Mouse (Mus musculus): ENCODE measurements at regions not wholly inside any gene's neighbourhood (a gene's known extent, or its start where the extent isn't known, plus 50 kb on each side); places are given as distances from the start of the nearest gene placed in this dataset.

- ATAC-seq (ENCODE audit: insufficient number of reproducible peaks, insufficient read depth, low FRiP score, low read depth) = no peak
- no peak overlapping the region for H3K27ac ChIP-seq (replicated peaks in 1 of 2; ENCODE audit: control insufficient read depth in 1 of 2, insufficient read depth in 1 of 2, low read depth in 2 of 2, low read length in 2 of 2)
- H3K4me3 ChIP-seq (ENCODE audit: control insufficient read depth in 1 of 2, insufficient read depth in 1 of 2, low read depth in 1 of 2, low read length in 2 of 2) = no peak overlapping the region
- no peaks in the 10 kb centered on the region for H3K9me3 ChIP-seq (ENCODE audit: control insufficient read depth, low read length)
- H3K27me3 ChIP-seq (ENCODE audit: control insufficient read depth, insufficient read depth, low read length) = peaks cover 8% of the 10 kb centered on the region; the same call in 1 of the 2 replicates
- H3K4me1 ChIP-seq (ENCODE audit: control insufficient read depth in 2 of 2, insufficient read depth in 2 of 2, low read length in 2 of 2) = no peaks in the 10 kb centered on the region
- no peaks in the 10 kb centered on the region for H3K36me3 ChIP-seq (ENCODE audit: control insufficient read depth, insufficient read depth, low read length)
- no peak overlapping the region for H3K4me2 ChIP-seq (ENCODE audit: low read length)
- no peak overlapping the region for H3K9ac ChIP-seq (ENCODE audit: low read length)
- WGBS = 13% methylated on average over 13 of the region's 13 CpGs
These were observed 267.4 kb upstream of the Kazn start for GRCm38 (mm10) chr4:142506383-142507211.

- Histone ChIP-seq H3K4me1 (ENCODE audit: control insufficient read depth in 2 of 2, insufficient read depth in 2 of 2, low read length in 2 of 2) (no peaks in the 10 kb centered on the region), H3K27ac (replicated peaks in 1 of 2; ENCODE audit: control insufficient read depth in 1 of 2, insufficient read depth in 1 of 2, low read depth in 2 of 2, low read length in 2 of 2) (no peak overlapping the region), H3K9ac (ENCODE audit: low read length) (no peak overlapping the region), H3K4me2 (ENCODE audit: low read length) (no peak overlapping the region), H3K9me3 (ENCODE audit: control insufficient read depth, low read length) (no peaks in the 10 kb centered on the region), H3K4me3 (ENCODE audit: control insufficient read depth in 1 of 2, insufficient read depth in 1 of 2, low read depth in 1 of 2, low read length in 2 of 2) (no peak overlapping the region), H3K27me3 (ENCODE audit: control insufficient read depth, insufficient read depth, low read length) (peaks cover 8% of the 10 kb centered on the region), H3K36me3 (ENCODE audit: control insufficient read depth, insufficient read depth, low read length) (no peaks in the 10 kb centered on the region)
- WGBS = 90% methylated on average over 15 of the region's 15 CpGs
- ATAC-seq (ENCODE audit: insufficient number of reproducible peaks, insufficient read depth, low FRiP score, low read depth) = no peak
These were observed 264.6 kb upstream of the Kazn start for GRCm38 (mm10) chr4:142503761-142504160.

- no peaks in the 10 kb centered on the region for H3K4me1 ChIP-seq (ENCODE audit: control insufficient read depth in 2 of 2, insufficient read depth in 2 of 2, low read length in 2 of 2)
- H3K9me3 ChIP-seq (ENCODE audit: control insufficient read depth, low read length) = no peaks in the 10 kb centered on the region
- H3K4me2 ChIP-seq (ENCODE audit: low read length) = no peak overlapping the region
- WGBS = 80% methylated on average over 8 of the region's 8 CpGs
- no peaks in the 10 kb centered on the region for H3K36me3 ChIP-seq (ENCODE audit: control insufficient read depth, insufficient read depth, low read length)
- ATAC-seq (ENCODE audit: insufficient number of reproducible peaks, insufficient read depth, low FRiP score, low read depth) = no peak
- no peak overlapping the region for H3K9ac ChIP-seq (ENCODE audit: low read length)
- no peak overlapping the region for H3K4me3 ChIP-seq (ENCODE audit: control insufficient read depth in 1 of 2, insufficient read depth in 1 of 2, low read depth in 1 of 2, low read length in 2 of 2)
- no peak overlapping the region for H3K27ac ChIP-seq (replicated peaks in 1 of 2; ENCODE audit: control insufficient read depth in 1 of 2, insufficient read depth in 1 of 2, low read depth in 2 of 2, low read length in 2 of 2)
- peaks cover 25% of the 10 kb centered on the region for H3K27me3 ChIP-seq (ENCODE audit: control insufficient read depth, insufficient read depth, low read length)
These were observed 262.0 kb upstream of the Kazn start for GRCm38 (mm10) chr4:142501177-142501576.

DNA sequence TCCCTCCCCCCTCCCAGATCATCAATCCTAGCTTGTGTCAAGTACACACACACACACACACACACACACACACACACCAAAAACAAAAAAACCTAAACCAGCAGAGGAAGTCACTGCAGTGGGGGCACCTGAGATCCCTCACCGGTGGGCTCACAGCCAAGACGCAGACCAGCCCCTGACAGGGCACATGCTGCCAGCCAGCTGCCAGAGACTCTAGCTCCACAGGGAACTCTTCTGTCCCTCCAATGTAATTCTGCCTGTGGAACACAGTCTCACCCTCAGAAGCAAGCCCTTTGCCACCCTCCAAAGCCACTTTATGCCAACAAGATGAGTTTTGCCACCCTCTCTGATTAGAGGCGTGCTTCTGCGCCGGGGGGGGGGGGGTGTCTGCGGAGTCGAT lies 261.3 kb upstream of the Kazn start:
- Histone ChIP-seq H3K4me2 (ENCODE audit: low read length) (no peak overlapping the region), H3K27me3 (ENCODE audit: control insufficient read depth, insufficient read depth, low read length) (peaks cover 29% of the 10 kb centered on the region), H3K27ac (replicated peaks in 1 of 2; ENCODE audit: control insufficient read depth in 1 of 2, insufficient read depth in 1 of 2, low read depth in 2 of 2, low read length in 2 of 2) (no peak overlapping the region), H3K36me3 (ENCODE audit: control insufficient read depth, insufficient read depth, low read length) (no peaks in the 10 kb centered on the region), H3K4me3 (ENCODE audit: control insufficient read depth in 1 of 2, insufficient read depth in 1 of 2, low read depth in 1 of 2, low read length in 2 of 2) (no peak overlapping the region), H3K4me1 (ENCODE audit: control insufficient read depth in 2 of 2, insufficient read depth in 2 of 2, low read length in 2 of 2) (no peaks in the 10 kb centered on the region), H3K9ac (ENCODE audit: low read length) (no peak overlapping the region), H3K9me3 (ENCODE audit: control insufficient read depth, low read length) (no peaks in the 10 kb centered on the region)
- ATAC-seq (ENCODE audit: insufficient number of reproducible peaks, insufficient read depth, low FRiP score, low read depth) = no peak
- WGBS = 83% methylated on average over 7 of the region's 7 CpGs

DNA sequence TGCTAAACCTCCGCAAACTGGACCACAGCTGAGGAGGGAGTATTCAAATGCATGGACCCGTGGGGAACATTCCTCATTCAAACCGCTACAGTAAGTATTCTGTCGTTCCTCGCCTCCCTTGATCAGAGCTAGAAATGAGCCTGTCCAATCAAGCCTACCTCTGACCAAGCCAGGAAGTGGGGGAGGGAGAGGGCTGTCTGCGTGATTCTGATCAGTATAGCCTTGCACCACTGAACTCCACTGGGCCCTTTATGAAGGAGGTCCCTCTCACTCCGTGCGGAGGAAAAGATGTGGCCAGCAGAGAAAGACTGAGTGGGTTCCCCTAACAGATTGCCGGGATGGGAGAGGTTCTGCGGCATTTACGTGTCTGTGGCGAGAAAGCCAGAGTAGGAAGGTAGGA lies 257.4 kb upstream of the Kazn start:
- peaks cover 38% of the 10 kb centered on the region for H3K27me3 ChIP-seq (ENCODE audit: control insufficient read depth, insufficient read depth, low read length)
- peaks cover 5 to 10% of the 10 kb centered on the region in 2 experiments; a peak in 3 of 4 replicates for H3K4me1 ChIP-seq (ENCODE audit: control insufficient read depth in 2 of 2, insufficient read depth in 2 of 2, low read length in 2 of 2)
- WGBS = 39% methylated on average over 12 of the region's 12 CpGs
- no peaks in the 10 kb centered on the region for H3K9me3 ChIP-seq (ENCODE audit: control insufficient read depth, low read length)
- H3K4me3 ChIP-seq (ENCODE audit: control insufficient read depth in 1 of 2, insufficient read depth in 1 of 2, low read depth in 1 of 2, low read length in 2 of 2) = no peak overlapping the region
- no peak overlapping the region for H3K27ac ChIP-seq (replicated peaks in 1 of 2; ENCODE audit: control insufficient read depth in 1 of 2, insufficient read depth in 1 of 2, low read depth in 2 of 2, low read length in 2 of 2)
- H3K9ac ChIP-seq (ENCODE audit: low read length) = no peak overlapping the region
- no peaks in the 10 kb centered on the region for H3K36me3 ChIP-seq (ENCODE audit: control insufficient read depth, insufficient read depth, low read length)
- ATAC-seq (ENCODE audit: insufficient number of reproducible peaks, insufficient read depth, low FRiP score, low read depth) = no peak; the same call in 1 of the 2 replicates
- H3K4me2 ChIP-seq (ENCODE audit: low read length) = no peak overlapping the region

DNA sequence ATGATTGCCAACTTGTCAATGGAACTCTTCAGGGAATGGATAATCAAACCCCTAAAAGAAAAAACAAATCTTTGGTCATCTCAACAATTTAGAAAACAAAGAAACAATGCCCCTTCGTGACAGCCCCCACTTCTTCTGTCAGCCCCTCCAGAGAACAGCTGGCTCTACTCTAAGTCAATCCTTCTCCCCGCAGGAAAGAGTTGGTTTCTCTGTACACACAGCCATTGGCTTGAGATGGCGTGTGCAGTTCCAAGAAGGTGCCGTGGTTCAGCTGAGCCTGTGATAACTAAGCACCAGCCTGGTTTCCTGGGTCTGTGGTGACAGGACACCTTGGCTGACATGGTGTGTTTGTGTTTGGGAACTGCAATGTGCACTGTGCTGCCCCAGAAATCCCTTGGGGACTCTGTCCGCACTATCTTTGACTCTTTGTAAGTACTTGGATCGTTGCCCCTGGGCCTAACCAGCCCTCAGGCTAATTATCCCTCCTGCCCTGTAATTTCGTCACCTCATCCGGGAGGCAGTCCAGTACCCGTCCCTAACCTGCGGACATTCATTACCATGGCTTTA lies 253.8 kb upstream of the Kazn start:
- H3K36me3 ChIP-seq (ENCODE audit: control insufficient read depth, insufficient read depth, low read length) = no peaks in the 10 kb centered on the region
- ATAC-seq (ENCODE audit: insufficient number of reproducible peaks, insufficient read depth, low FRiP score, low read depth) = peak; percentile 41; the same call in 1 of the 2 replicates
- WGBS = 29% methylated on average over 10 of the region's 10 CpGs
- peaks cover 51% of the 10 kb centered on the region for H3K27me3 ChIP-seq (ENCODE audit: control insufficient read depth, insufficient read depth, low read length)
- H3K9ac ChIP-seq (ENCODE audit: low read length) = no peak overlapping the region
- no peak overlapping the region for H3K4me3 ChIP-seq (ENCODE audit: control insufficient read depth in 1 of 2, insufficient read depth in 1 of 2, low read depth in 1 of 2, low read length in 2 of 2)
- no peak overlapping the region for H3K27ac ChIP-seq (replicated peaks in 1 of 2; ENCODE audit: control insufficient read depth in 1 of 2, insufficient read depth in 1 of 2, low read depth in 2 of 2, low read length in 2 of 2)
- no peaks in the 10 kb centered on the region for H3K9me3 ChIP-seq (ENCODE audit: control insufficient read depth, low read length)
- H3K4me2 ChIP-seq (ENCODE audit: low read length) = no peak overlapping the region
- peaks cover 5 to 10% of the 10 kb centered on the region in 2 experiments; a peak in 3 of 4 replicates for H3K4me1 ChIP-seq (ENCODE audit: control insufficient read depth in 2 of 2, insufficient read depth in 2 of 2, low read length in 2 of 2)

GRCm38 (mm10) chr4:142485784-142486423 lies 246.7 kb upstream of the Kazn start:
- H3K27me3 ChIP-seq (ENCODE audit: control insufficient read depth, insufficient read depth, low read length) = peaks cover 11% of the 10 kb centered on the region
- H3K9me3 ChIP-seq (ENCODE audit: control insufficient read depth, low read length) = no peaks in the 10 kb centered on the region
- H3K27ac ChIP-seq (replicated peaks in 1 of 2; ENCODE audit: control insufficient read depth in 1 of 2, insufficient read depth in 1 of 2, low read depth in 2 of 2, low read length in 2 of 2) = no peak overlapping the region
- H3K4me1 ChIP-seq (ENCODE audit: control insufficient read depth in 2 of 2, insufficient read depth in 2 of 2, low read length in 2 of 2) = no peaks in the 10 kb centered on the region
- H3K36me3 ChIP-seq (ENCODE audit: control insufficient read depth, insufficient read depth, low read length) = no peaks in the 10 kb centered on the region
- no peak overlapping the region for H3K9ac ChIP-seq (ENCODE audit: low read length)
- WGBS = 69% methylated on average over 4 of the region's 4 CpGs
- H3K4me3 ChIP-seq (ENCODE audit: control insufficient read depth in 1 of 2, insufficient read depth in 1 of 2, low read depth in 1 of 2, low read length in 2 of 2) = no peak overlapping the region
- no peak overlapping the region for H3K4me2 ChIP-seq (ENCODE audit: low read length)
- ATAC-seq (ENCODE audit: insufficient number of reproducible peaks, insufficient read depth, low FRiP score, low read depth) = no peak
